Mouse (Mus musculus): ENCODE results near the gene Fam168a. TPM values are rescaled to one million over a fixed set of nuclear protein-coding genes. Genes with fewer than 3 reads are reported as not detected.

Fam168a gene
- polyA plus RNA-seq, 1 experiment from 2014 or later, result 15.5 TPM

- no peak overlapping the region for H3K27ac ChIP-seq (replicated peaks)
- no peak for TF ChIP-seq EP300 (optimal IDR thresholded peaks at IDR 0.05)
- no peak for TF ChIP-seq CTCF (IDR thresholded peaks at IDR 0.05; ENCODE audit: low read depth)
- no peak overlapping the region for H3K4me2 ChIP-seq (replicated peaks; ENCODE audit: low read depth)
- 79% methylated on average over 8 of the region's 8 CpGs for WGBS
- no peaks in the 10 kb centered on the region for H3K36me3 ChIP-seq (ENCODE audit: control insufficient read depth, insufficient read depth, low read length)
- H3K4me3 ChIP-seq (ENCODE audit: low read depth, low read length), result no peak overlapping the region
- no peak overlapping the region for H3K9ac ChIP-seq (ENCODE audit: low read length)
- no peaks in the 10 kb centered on the region for H3K27me3 ChIP-seq (ENCODE audit: control insufficient read depth, insufficient read depth, low read length)
- H3K9me3 ChIP-seq (ENCODE audit: control insufficient read depth, low read length), result no peaks in the 10 kb centered on the region
- no peak for DNase-seq (ENCODE audit: low spot score)
- H3K4me1 ChIP-seq (replicated peaks; ENCODE audit: control insufficient read depth, insufficient read depth), result no peaks in the 10 kb centered on the region
- ATAC-seq (ENCODE audit: low FRiP score, low TSS enrichment), result no peak
Measured at GRCm38 (mm10) chr7:100693199-100693598, 13.2 kb upstream of the Fam168a start.

- Histone ChIP-seq H3K9me3 (ENCODE audit: control insufficient read depth, low read length) (no peaks in the 10 kb centered on the region), H3K4me3 (ENCODE audit: low read depth, low read length) (no peak overlapping the region), H3K4me1 (replicated peaks; ENCODE audit: control insufficient read depth, insufficient read depth) (no peaks in the 10 kb centered on the region), H3K27me3 (ENCODE audit: control insufficient read depth, insufficient read depth, low read length) (no peaks in the 10 kb centered on the region), H3K36me3 (ENCODE audit: control insufficient read depth, insufficient read depth, low read length) (no peaks in the 10 kb centered on the region), H3K4me2 (replicated peaks; ENCODE audit: low read depth) (no peak overlapping the region), H3K27ac (replicated peaks) (no peak overlapping the region), H3K9ac (ENCODE audit: low read length) (no peak overlapping the region)
- WGBS, result 43% methylated on average over 8 of the region's 8 CpGs
- no peak for DNase-seq (ENCODE audit: low spot score)
- ATAC-seq (ENCODE audit: low FRiP score, low TSS enrichment), result no peak
- TF ChIP-seq CTCF (IDR thresholded peaks at IDR 0.05; ENCODE audit: low read depth), result no peak
- TF ChIP-seq EP300 (optimal IDR thresholded peaks at IDR 0.05), result no peak
Measured at GRCm38 (mm10) chr7:100699771-100700770, 6.4 kb upstream of the Fam168a start.

- no peaks in the 10 kb centered on the region for H3K36me3 ChIP-seq (ENCODE audit: control insufficient read depth, insufficient read depth, low read length)
- H3K9me3 ChIP-seq (ENCODE audit: control insufficient read depth, low read length), result no peaks in the 10 kb centered on the region
- H3K4me1 ChIP-seq (replicated peaks; ENCODE audit: control insufficient read depth, insufficient read depth), result no peaks in the 10 kb centered on the region
- ATAC-seq (ENCODE audit: low FRiP score, low TSS enrichment) (peak; percentile 13), DNase-seq (ENCODE audit: low spot score) (no peak)
- peak overlapping the region; percentile 90 for H3K9ac ChIP-seq (ENCODE audit: low read length)
- H3K27me3 ChIP-seq (ENCODE audit: control insufficient read depth, insufficient read depth, low read length), result no peaks in the 10 kb centered on the region
- peak overlapping the region; percentile 88 for H3K27ac ChIP-seq (replicated peaks)
- 1% methylated on average over 22 of the region's 23 CpGs for WGBS
- peak overlapping the region; percentile 74 for H3K4me2 ChIP-seq (replicated peaks; ENCODE audit: low read depth)
- peak overlapping the region; percentile 93 for H3K4me3 ChIP-seq (ENCODE audit: low read depth, low read length)
- TF ChIP-seq CTCF (IDR thresholded peaks at IDR 0.05; ENCODE audit: low read depth) (no peak), EP300 (optimal IDR thresholded peaks at IDR 0.05) (no peak)
Measured at GRCm38 (mm10) chr7:100706883-100707480, 547 bp downstream of the Fam168a start.

GRCm38 (mm10) chr7:100718741-100719140 lies 12.3 kb downstream of the Fam168a start:
- TF ChIP-seq CTCF (IDR thresholded peaks at IDR 0.05; ENCODE audit: low read depth), result no peak
- TF ChIP-seq EP300 (optimal IDR thresholded peaks at IDR 0.05), result no peak
- Histone ChIP-seq H3K4me2 (replicated peaks; ENCODE audit: low read depth) (no peak overlapping the region), H3K27ac (replicated peaks) (no peak overlapping the region), H3K9ac (ENCODE audit: low read length) (no peak overlapping the region), H3K36me3 (ENCODE audit: control insufficient read depth, insufficient read depth, low read length) (no peaks in the 10 kb centered on the region), H3K27me3 (ENCODE audit: control insufficient read depth, insufficient read depth, low read length) (no peaks in the 10 kb centered on the region), H3K9me3 (ENCODE audit: control insufficient read depth, low read length) (no peaks in the 10 kb centered on the region), H3K4me1 (replicated peaks; ENCODE audit: control insufficient read depth, insufficient read depth) (no peaks in the 10 kb centered on the region), H3K4me3 (ENCODE audit: low read depth, low read length) (no peak overlapping the region)
- DNase-seq (ENCODE audit: low spot score), result no peak
- ATAC-seq (ENCODE audit: low FRiP score, low TSS enrichment), result no peak
- 88% methylated on average over 5 of the region's 5 CpGs for WGBS

- Histone ChIP-seq H3K27ac (replicated peaks) (no peak overlapping the region), H3K9me3 (ENCODE audit: control insufficient read depth, low read length) (no peaks in the 10 kb centered on the region), H3K4me2 (replicated peaks; ENCODE audit: low read depth) (no peak overlapping the region), H3K9ac (ENCODE audit: low read length) (no peak overlapping the region), H3K36me3 (ENCODE audit: control insufficient read depth, insufficient read depth, low read length) (no peaks in the 10 kb centered on the region), H3K27me3 (ENCODE audit: control insufficient read depth, insufficient read depth, low read length) (no peaks in the 10 kb centered on the region), H3K4me1 (replicated peaks; ENCODE audit: control insufficient read depth, insufficient read depth) (no peaks in the 10 kb centered on the region), H3K4me3 (ENCODE audit: low read depth, low read length) (no peak overlapping the region)
- no peak for TF ChIP-seq EP300 (optimal IDR thresholded peaks at IDR 0.05)
- no peak for TF ChIP-seq CTCF (IDR thresholded peaks at IDR 0.05; ENCODE audit: low read depth)
- DNase-seq (ENCODE audit: low spot score), result no peak
- WGBS, result 86% methylated on average over 6 of the region's 6 CpGs
- no peak for ATAC-seq (ENCODE audit: low FRiP score, low TSS enrichment)
Measured at GRCm38 (mm10) chr7:100722268-100722667, 15.8 kb downstream of the Fam168a start.
